Mouse (Mus musculus) urinary bladder, postnatal 36 days (tissue): ENCODE measurements around the gene Cnnm2.
"Not testable (repeated sequence)": the region's sequence is repeated elsewhere in the genome, so short reads cannot be mapped to it uniquely, and the experiment has no call there.

Experiments used
- DNase-seq, 2 experiments: peaks; one replicate each; pipeline ENCODE4 v3.0.0; 2022; ENCODE audit warnings: low spot score in 2 of 2, mixed read lengths in 1 of 2

Gene Cnnm2

GRCm38 (mm10) chr19:46760375-46761160 is 828 bp upstream of the Cnnm2 start:
- DNase-seq: peak; percentile 79 to 87

- DNase-seq: no peak
Measured at GRCm38 (mm10) chr19:46761971-46762290, 535 bp downstream of the Cnnm2 start.

- peak; percentile 16 to 27 for DNase-seq
Measured at GRCm38 (mm10) chr19:46762291-46762991, 1.0 kb downstream of the Cnnm2 start.

- DNase-seq: no peak
Measured at GRCm38 (mm10) chr19:46762992-46763342, 1.6 kb downstream of the Cnnm2 start.

GRCm38 (mm10) chr19:46763356-46763755 is 2.0 kb downstream of the Cnnm2 start:
- no peak for DNase-seq

GRCm38 (mm10) chr19:46763932-46764762 is 2.8 kb downstream of the Cnnm2 start:
- no peak for DNase-seq

- no peak for DNase-seq
Measured at GRCm38 (mm10) chr19:46764763-46765117, 3.3 kb downstream of the Cnnm2 start.

- no peak for DNase-seq
Measured at GRCm38 (mm10) chr19:46766125-46766524, 4.7 kb downstream of the Cnnm2 start.

GRCm38 (mm10) chr19:46769759-46770158 is 8.4 kb downstream of the Cnnm2 start:
- no peak for DNase-seq

- DNase-seq: no peak
Measured at GRCm38 (mm10) chr19:46771801-46772200, 10.4 kb downstream of the Cnnm2 start.

- DNase-seq: no peak
Measured at GRCm38 (mm10) chr19:46776391-46776790, 15.0 kb downstream of the Cnnm2 start.

GRCm38 (mm10) chr19:46776850-46777249 is 15.5 kb downstream of the Cnnm2 start:
- no peak for DNase-seq

- DNase-seq: no peak
Measured at GRCm38 (mm10) chr19:46777928-46778680, 16.7 kb downstream of the Cnnm2 start.

- DNase-seq: not testable (repeated sequence)
Measured at GRCm38 (mm10) chr19:46779130-46779529, 17.7 kb downstream of the Cnnm2 start.

- no peak for DNase-seq
Measured at GRCm38 (mm10) chr19:46784038-46784437, 22.6 kb downstream of the Cnnm2 start.

GRCm38 (mm10) chr19:46784502-46784901 is 23.1 kb downstream of the Cnnm2 start:
- DNase-seq: no peak

- DNase-seq: no peak
Measured at GRCm38 (mm10) chr19:46785633-46786032, 24.2 kb downstream of the Cnnm2 start.

GRCm38 (mm10) chr19:46789782-46790181 is 28.4 kb downstream of the Cnnm2 start:
- DNase-seq: no peak

GRCm38 (mm10) chr19:46791360-46791759 is 30.0 kb downstream of the Cnnm2 start:
- DNase-seq: no peak

- DNase-seq: no peak
Measured at GRCm38 (mm10) chr19:46791921-46792320, 30.5 kb downstream of the Cnnm2 start.

GRCm38 (mm10) chr19:46792480-46792879 is 31.1 kb downstream of the Cnnm2 start:
- DNase-seq: no peak

GRCm38 (mm10) chr19:46794181-46794580 is 32.8 kb downstream of the Cnnm2 start:
- no peak for DNase-seq
